Mouse (Mus musculus): ENCODE results near the gene Bmp8a. TPM values are rescaled to one million over a fixed set of nuclear protein-coding genes. Genes with fewer than 3 reads are reported as not detected.
"Not testable (repeated sequence)": the region's sequence is repeated elsewhere in the genome, so short reads cannot be mapped to it uniquely, and the experiment has no call there.

The Bmp8a gene
- polyA plus RNA-seq, 1 experiment: not detected

- H3K4me3 ChIP-seq (ENCODE audit: insufficient read depth, low read length): no peak overlapping the region
- H3K27ac ChIP-seq (ENCODE audit: insufficient read depth, low read depth, low read length): no peak overlapping the region
- TF ChIP-seq POLR2A (IDR thresholded peaks at IDR 0.05; ENCODE audit: borderline replicate concordance, low read depth, low read length): no peak
- no peak for TF ChIP-seq CTCF (IDR thresholded peaks at IDR 0.05; ENCODE audit: low read depth, low read length)
- H3K4me1 ChIP-seq (ENCODE audit: control insufficient read depth, insufficient read depth, low read length): no peaks in the 10 kb centered on the region
These were observed 49.2 kb downstream of the Bmp8a start for GRCm38 (mm10) chr4:123293661-123294443.

- no peak overlapping the region for H3K4me3 ChIP-seq (ENCODE audit: insufficient read depth, low read length)
- H3K4me1 ChIP-seq (ENCODE audit: control insufficient read depth, insufficient read depth, low read length): no peaks in the 10 kb centered on the region
- no peak overlapping the region for H3K27ac ChIP-seq (ENCODE audit: insufficient read depth, low read depth, low read length)
- TF ChIP-seq POLR2A (IDR thresholded peaks at IDR 0.05; ENCODE audit: borderline replicate concordance, low read depth, low read length) (no peak), CTCF (IDR thresholded peaks at IDR 0.05; ENCODE audit: low read depth, low read length) (no peak)
These were observed 50.1 kb downstream of the Bmp8a start for GRCm38 (mm10) chr4:123292989-123293388.

GRCm38 (mm10) chr4:123292390-123292789 is 50.7 kb downstream of the Bmp8a start:
- Histone ChIP-seq H3K4me3 (ENCODE audit: insufficient read depth, low read length) (no peak overlapping the region), H3K4me1 (ENCODE audit: control insufficient read depth, insufficient read depth, low read length) (no peaks in the 10 kb centered on the region), H3K27ac (ENCODE audit: insufficient read depth, low read depth, low read length) (no peak overlapping the region)
- TF ChIP-seq CTCF (IDR thresholded peaks at IDR 0.05; ENCODE audit: low read depth, low read length) (no peak), POLR2A (IDR thresholded peaks at IDR 0.05; ENCODE audit: borderline replicate concordance, low read depth, low read length) (no peak)

- H3K4me3 ChIP-seq (ENCODE audit: insufficient read depth, low read length): no peak overlapping the region
- no peak overlapping the region for H3K27ac ChIP-seq (ENCODE audit: insufficient read depth, low read depth, low read length)
- H3K4me1 ChIP-seq (ENCODE audit: control insufficient read depth, insufficient read depth, low read length): peaks cover 12% of the 10 kb centered on the region
- no peak for TF ChIP-seq CTCF (IDR thresholded peaks at IDR 0.05; ENCODE audit: low read depth, low read length)
- TF ChIP-seq POLR2A (IDR thresholded peaks at IDR 0.05; ENCODE audit: borderline replicate concordance, low read depth, low read length): no peak
These were observed 54.0 kb downstream of the Bmp8a start for GRCm38 (mm10) chr4:123289038-123289437.

GRCm38 (mm10) chr4:123286790-123287189 is 56.3 kb downstream of the Bmp8a start:
- Histone ChIP-seq H3K4me1 (ENCODE audit: control insufficient read depth, insufficient read depth, low read length) (peaks cover 12% of the 10 kb centered on the region), H3K27ac (ENCODE audit: insufficient read depth, low read depth, low read length) (no peak overlapping the region), H3K4me3 (ENCODE audit: insufficient read depth, low read length) (no peak overlapping the region)
- TF ChIP-seq CTCF (IDR thresholded peaks at IDR 0.05; ENCODE audit: low read depth, low read length): no peak
- no peak for TF ChIP-seq POLR2A (IDR thresholded peaks at IDR 0.05; ENCODE audit: borderline replicate concordance, low read depth, low read length)

GRCm38 (mm10) chr4:123284731-123285624 is 58.1 kb downstream of the Bmp8a start:
- H3K27ac ChIP-seq (ENCODE audit: insufficient read depth, low read depth, low read length): no peak overlapping the region
- peaks cover 12% of the 10 kb centered on the region for H3K4me1 ChIP-seq (ENCODE audit: control insufficient read depth, insufficient read depth, low read length)
- peak overlapping the region; percentile 98 for H3K4me3 ChIP-seq (ENCODE audit: insufficient read depth, low read length)
- TF ChIP-seq POLR2A (IDR thresholded peaks at IDR 0.05; ENCODE audit: borderline replicate concordance, low read depth, low read length) (no peak), CTCF (IDR thresholded peaks at IDR 0.05; ENCODE audit: low read depth, low read length) (no peak)

GRCm38 (mm10) chr4:123283675-123284064 is 59.4 kb downstream of the Bmp8a start:
- H3K4me1 ChIP-seq (ENCODE audit: control insufficient read depth, insufficient read depth, low read length): peaks cover 12% of the 10 kb centered on the region
- peak overlapping the region; percentile 98 for H3K4me3 ChIP-seq (ENCODE audit: insufficient read depth, low read length)
- not testable (repeated sequence) for H3K27ac ChIP-seq (ENCODE audit: insufficient read depth, low read depth, low read length)

- Histone ChIP-seq H3K27ac (ENCODE audit: insufficient read depth, low read depth, low read length) (peak overlapping the region; percentile 79), H3K4me1 (ENCODE audit: control insufficient read depth, insufficient read depth, low read length) (peaks cover 12% of the 10 kb centered on the region), H3K4me3 (ENCODE audit: insufficient read depth, low read length) (peak overlapping the region; percentile 98)
These were observed 60.0 kb downstream of the Bmp8a start for GRCm38 (mm10) chr4:123282915-123283674.

- Histone ChIP-seq H3K4me1 (ENCODE audit: control insufficient read depth, insufficient read depth, low read length) (peaks cover 12% of the 10 kb centered on the region), H3K27ac (ENCODE audit: insufficient read depth, low read depth, low read length) (peak overlapping the region; percentile 79), H3K4me3 (ENCODE audit: insufficient read depth, low read length) (peak overlapping the region; percentile 98; the same call in 1 of the 2 replicates)
- no peak; the same call in 1 of the 2 replicates for TF ChIP-seq POLR2A (IDR thresholded peaks at IDR 0.05; ENCODE audit: borderline replicate concordance, low read depth, low read length)
- peak; percentile 28; the same call in 1 of the 2 replicates for TF ChIP-seq CTCF (IDR thresholded peaks at IDR 0.05; ENCODE audit: low read depth, low read length)
These were observed 60.6 kb downstream of the Bmp8a start for GRCm38 (mm10) chr4:123282500-123282899.
